Mouse (Mus musculus) B cell, adult 62 days (primary cell): ENCODE measurements around the gene Glrx5. TPM values are rescaled to one million over a fixed set of nuclear protein-coding genes. Genes with fewer than 3 reads are reported as not detected.

Experiments used
- total RNA-seq: library from RNA; stranded (reverse); gene quantifications from 4 replicates; pipeline ENCODE4 v1.2.4, GENCODE M21; 2023

Glrx5 gene
- 21.4 to 25.3 TPM (median 23.2 TPM) in 4 replicates for total RNA-seq

DNA sequence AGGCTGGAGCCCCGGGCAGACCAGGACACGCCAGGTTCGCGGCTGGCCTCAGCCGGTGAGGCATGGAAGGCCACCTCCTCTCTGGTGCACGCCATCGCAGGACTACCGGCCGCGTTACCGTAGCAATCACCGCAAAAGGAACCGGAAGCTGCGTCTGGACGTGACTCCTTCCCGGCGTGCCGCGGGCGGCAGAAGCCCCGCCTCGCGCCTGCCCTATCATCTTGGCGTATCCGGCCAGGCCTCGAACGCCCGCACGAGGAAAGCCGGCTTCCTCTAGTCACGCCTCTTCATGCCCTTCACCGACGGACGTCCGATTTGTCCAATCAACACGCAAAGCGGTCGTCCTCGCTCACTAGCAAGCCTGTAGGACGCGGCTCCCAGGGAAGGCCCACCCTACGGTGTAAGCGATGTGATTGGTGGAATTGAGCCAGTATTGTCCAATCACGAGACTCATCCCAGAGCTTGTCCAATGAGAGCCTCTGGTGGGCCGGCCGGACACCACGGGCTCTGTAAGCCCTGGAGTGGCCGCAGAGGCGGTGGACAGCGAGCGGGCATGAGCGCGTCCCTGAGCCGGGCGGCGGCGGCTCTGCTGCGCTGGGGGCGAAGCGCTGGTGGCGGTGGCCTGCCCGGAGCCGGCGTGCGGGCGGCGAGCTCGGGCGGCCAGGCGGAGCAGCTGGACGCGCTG lies at the start of gene Glrx5:
Glrx5 (plus strand) TSS at position 542 of the 685 bp plus-strand sequence.

DNA sequence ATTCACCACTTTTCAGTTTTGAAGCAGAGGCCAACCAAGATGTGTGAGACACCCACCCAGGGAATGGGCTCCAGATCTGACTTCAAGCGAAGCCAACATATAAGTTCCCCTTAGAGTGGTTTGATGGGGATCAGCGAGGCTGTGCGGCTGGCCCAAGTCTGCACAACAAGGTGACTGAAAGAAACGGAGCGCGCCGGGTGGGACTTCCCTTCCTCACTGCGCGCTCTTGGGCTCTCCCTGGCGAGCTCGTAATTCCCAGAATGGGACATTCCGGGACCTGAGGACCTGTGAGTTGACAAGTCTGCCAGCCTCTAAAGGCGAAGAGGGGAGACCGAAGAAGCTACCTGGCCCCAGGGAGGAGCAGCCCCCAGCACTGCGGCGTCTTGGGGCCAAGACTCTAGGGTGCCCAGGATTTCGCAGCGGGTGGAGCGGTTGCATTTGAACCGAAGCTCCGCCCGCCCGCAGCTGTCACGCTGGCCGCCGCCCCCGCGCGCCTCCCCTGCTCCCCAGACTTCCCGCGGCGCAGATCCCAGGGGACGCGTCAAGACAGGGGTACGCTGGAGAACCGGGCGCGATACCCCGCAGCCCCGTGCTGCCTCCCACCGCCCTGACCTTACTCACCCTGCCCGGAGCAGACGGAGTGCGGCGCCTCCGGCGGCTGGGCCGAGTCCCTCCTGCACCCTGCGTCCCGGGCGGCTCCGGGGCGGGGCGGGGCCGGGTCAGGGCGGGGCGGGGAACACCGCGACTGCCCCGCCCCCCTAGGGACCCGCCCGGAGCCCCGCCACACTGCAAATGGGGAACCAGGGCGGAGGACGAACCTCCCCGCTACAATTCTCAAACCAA lies 22.9 kb upstream of the Glrx5 start, which contains the start of gene Syne3:
Syne3 (minus strand) TSS at position 440 of the 843 bp plus-strand sequence.

Other genes starting within 250 kb of the Glrx5 start
- gene Clmn, start 167.6 kb upstream of the Glrx5 start, total RNA-seq, result not detected in 4 replicates
- gene Syne3, start 22.9 kb upstream of the Glrx5 start, total RNA-seq, result 34.4 to 38.7 TPM (median 34.8 TPM) in 4 replicates
- not detected in 4 replicates for gene Tcl1b2, start 113.3 kb downstream of the Glrx5 start, total RNA-seq
- not detected in 4 replicates for gene Tcl1b1, start 127.0 kb downstream of the Glrx5 start, total RNA-seq
- gene Tcl1b5, start 143.7 kb downstream of the Glrx5 start, total RNA-seq, result not detected in 4 replicates
- gene Tcl1b3, start 158.4 kb downstream of the Glrx5 start, total RNA-seq, result not detected in 4 replicates
- not detected in 4 replicates for gene Tcl1b4, start 169.3 kb downstream of the Glrx5 start, total RNA-seq
- gene Tcl1, start 190.1 kb downstream of the Glrx5 start, total RNA-seq, result not detected in 4 replicates